Mouse (Mus musculus) duodenum, adult 2 months (tissue): ENCODE data around the gene Arglu1. TPM values are rescaled to one million over a fixed set of nuclear protein-coding genes. Genes with fewer than 3 reads are reported as not detected.

Experiments used
- polyA plus RNA-seq: library from polyadenylated mRNA; depleted of rRNA; stranded (reverse); fragments of >200 nt; gene quantifications from 2 replicates; pipeline ENCODE4 v1.2.3, GENCODE M21; 2012; ENCODE audit warnings: low replicate concordance; rRNA removed

The Arglu1 gene
- 13.4 and 14.5 TPM in 2 replicates for polyA plus RNA-seq

GRCm38 (mm10) chr8:8690146-8691092 is at the start of gene Arglu1:
TSS of gene Arglu1 (minus strand) at chr8:8690521.

GRCm38 (mm10) chr8:8661103-8661758 is 29.1 kb downstream of the Arglu1 start, which contains the start of gene Efnb2:
TSS of gene Efnb2 (minus strand) at chr8:8661242.

Other genes with a start within 250 kb of the Arglu1 start
- 30.0 and 60.0 TPM in 2 replicates for gene Efnb2, start 29.3 kb downstream of the Arglu1 start, polyA plus RNA-seq